Mouse (Mus musculus) embryonic facial prominence, embryonic 13.5 days (tissue): ENCODE measurements at regions not wholly inside any gene's neighbourhood (a gene's known extent, or its start where the extent isn't known, plus 50 kb on each side); places are given as distances from the start of the nearest gene placed in this dataset.

Source experiments
- ATAC-seq: fragments of 200-750 bp; cut with Nextera tagmentation; 2 replicates; pipeline ENCODE4 v1.8.0; 2017; ENCODE audit warnings: low read depth; ENCODE audit not compliant: insufficient number of reproducible peaks, insufficient read depth, low FRiP score, low TSS enrichment
- H3K27ac ChIP-seq: fragments of 300-500 bp; sonication (generic); 2 replicates; pipeline ENCODE4 v1.5.1; 2015; ENCODE audit warnings: moderate library complexity, mild to moderate bottlenecking, inconsistent platforms
- H3K27me3 ChIP-seq: fragments of 300-500 bp; sonication (generic); 2 replicates; pipeline ENCODE4 v1.6.1; 2015; ENCODE audit warnings: mild to moderate bottlenecking, inconsistent platforms
- H3K36me3 ChIP-seq: fragments of 300-500 bp; sonication (generic); 2 replicates; pipeline ENCODE4 v1.6.1; 2015; ENCODE audit warnings: mild to moderate bottlenecking, inconsistent platforms
- H3K4me1 ChIP-seq: fragments of 300-500 bp; sonication (generic); 2 replicates; pipeline ENCODE4 v1.6.1; 2015; ENCODE audit warnings: inconsistent platforms
- H3K4me2 ChIP-seq: fragments of 300-500 bp; sonication (generic); 2 replicates; pipeline ENCODE4 v1.6.1; 2015; ENCODE audit warnings: moderate library complexity, mild to moderate bottlenecking, inconsistent platforms
- H3K4me3 ChIP-seq: fragments of 300-500 bp; sonication (generic); 2 replicates; pipeline ENCODE4 v1.5.1; 2015; ENCODE audit warnings: mild to moderate bottlenecking, inconsistent platforms
- H3K9ac ChIP-seq: fragments of 300-500 bp; sonication (generic); 2 replicates; pipeline ENCODE4 v1.6.1; 2015; ENCODE audit warnings: mild to moderate bottlenecking, inconsistent platforms
- H3K9me3 ChIP-seq: fragments of 300-500 bp; sonication (generic); 2 replicates; pipeline ENCODE4 v1.6.1; 2016; ENCODE audit warnings: inconsistent platforms
- WGBS: fragments of 180-500 bp; shearing (Covaris S2); methylation state at CpG from one replicate; pipeline ENCODE4 v1.1.7; 2015; ENCODE audit warnings: mixed read lengths; 5-methylcytosine and 5-hydroxymethylcytosine counted together

- 60% methylated on average over 3 of the region's 3 CpGs for WGBS
- H3K4me1 ChIP-seq: peaks cover 7% of the 10 kb centered on the region; the same call in 1 of the 2 replicates
- H3K27me3 ChIP-seq: no peaks in the 10 kb centered on the region
- no peaks in the 10 kb centered on the region for H3K9me3 ChIP-seq
- no peak overlapping the region for H3K9ac ChIP-seq
- peak overlapping the region; percentile 55 for H3K27ac ChIP-seq
- H3K4me3 ChIP-seq: no peak overlapping the region
- ATAC-seq: no peak
- no peaks in the 10 kb centered on the region for H3K36me3 ChIP-seq
- no peak overlapping the region for H3K4me2 ChIP-seq
Measured at GRCm38 (mm10) chr3:156299984-156300770, 261.4 kb upstream of the Negr1 start.

GRCm38 (mm10) chr3:156301302-156301701, 260.3 kb upstream of the Negr1 start:
- WGBS: 57% methylated on average over 1 of the region's 1 CpGs
- H3K4me1 ChIP-seq: peaks cover 7% of the 10 kb centered on the region; the same call in 1 of the 2 replicates
- no peaks in the 10 kb centered on the region for H3K36me3 ChIP-seq
- H3K27ac ChIP-seq: no peak overlapping the region
- no peaks in the 10 kb centered on the region for H3K9me3 ChIP-seq
- no peaks in the 10 kb centered on the region for H3K27me3 ChIP-seq
- H3K4me3 ChIP-seq: no peak overlapping the region
- H3K9ac ChIP-seq: no peak overlapping the region
- no peak for ATAC-seq
- H3K4me2 ChIP-seq: no peak overlapping the region

GRCm38 (mm10) chr3:156301745-156302144, 259.8 kb upstream of the Negr1 start:
- H3K36me3 ChIP-seq: no peaks in the 10 kb centered on the region

GRCm38 (mm10) chr3:156304174-156304573, 257.4 kb upstream of the Negr1 start:
- WGBS: 42% methylated on average over 4 of the region's 4 CpGs
- Histone ChIP-seq H3K27me3 (no peaks in the 10 kb centered on the region), H3K27ac (no peak overlapping the region)

More at GRCm38 (mm10) chr3:156301745-156302144, 259.8 kb upstream of the Negr1 start:
- no peaks in the 10 kb centered on the region for H3K9me3 ChIP-seq
- WGBS: 81% methylated on average over 3 of the region's 3 CpGs
- no peak overlapping the region for H3K4me2 ChIP-seq
- peaks cover 7% of the 10 kb centered on the region; the same call in 1 of the 2 replicates for H3K4me1 ChIP-seq
- no peak for ATAC-seq
- no peaks in the 10 kb centered on the region for H3K27me3 ChIP-seq
- H3K27ac ChIP-seq: no peak overlapping the region
- H3K4me3 ChIP-seq: no peak overlapping the region
- H3K9ac ChIP-seq: no peak overlapping the region

GRCm38 (mm10) chr3:156305064-156305463, 256.5 kb upstream of the Negr1 start:
- ATAC-seq: no peak
- no peak overlapping the region for H3K4me3 ChIP-seq
- no peak overlapping the region for H3K27ac ChIP-seq
- no peak overlapping the region for H3K4me2 ChIP-seq
- H3K4me1 ChIP-seq: peaks cover 4% of the 10 kb centered on the region; the same call in 1 of the 2 replicates
- no peaks in the 10 kb centered on the region for H3K9me3 ChIP-seq
- no peak overlapping the region for H3K9ac ChIP-seq
- no peaks in the 10 kb centered on the region for H3K36me3 ChIP-seq
- no peaks in the 10 kb centered on the region for H3K27me3 ChIP-seq

More at GRCm38 (mm10) chr3:156304174-156304573, 257.4 kb upstream of the Negr1 start:
- H3K4me3 ChIP-seq: no peak overlapping the region
- no peaks in the 10 kb centered on the region for H3K9me3 ChIP-seq
- H3K9ac ChIP-seq: no peak overlapping the region
- ATAC-seq: no peak
- H3K4me2 ChIP-seq: no peak overlapping the region
- H3K36me3 ChIP-seq: no peaks in the 10 kb centered on the region
- peaks cover 7% of the 10 kb centered on the region; the same call in 1 of the 2 replicates for H3K4me1 ChIP-seq

- Histone ChIP-seq H3K27me3 (no peaks in the 10 kb centered on the region), H3K9me3 (no peaks in the 10 kb centered on the region), H3K9ac (no peak overlapping the region), H3K27ac (no peak overlapping the region), H3K4me2 (no peak overlapping the region), H3K4me1 (no peaks in the 10 kb centered on the region), H3K4me3 (no peak overlapping the region), H3K36me3 (no peaks in the 10 kb centered on the region)
- no peak for ATAC-seq
- 73% methylated on average over 6 of the region's 6 CpGs for WGBS
Measured at GRCm38 (mm10) chr3:156335033-156335793, 226.4 kb upstream of the Negr1 start.

GRCm38 (mm10) chr3:156341484-156341883, 220.1 kb upstream of the Negr1 start:
- Histone ChIP-seq H3K4me2 (no peak overlapping the region), H3K27ac (no peak overlapping the region), H3K4me3 (no peak overlapping the region), H3K36me3 (no peaks in the 10 kb centered on the region), H3K9me3 (no peaks in the 10 kb centered on the region), H3K9ac (no peak overlapping the region), H3K27me3 (no peaks in the 10 kb centered on the region), H3K4me1 (no peaks in the 10 kb centered on the region)
- no peak for ATAC-seq
- 86% methylated on average over 1 of the region's 1 CpGs for WGBS

- ATAC-seq: no peak
- H3K4me3 ChIP-seq: no peak overlapping the region
Measured at GRCm38 (mm10) chr3:156351727-156352126, 209.9 kb upstream of the Negr1 start.

GRCm38 (mm10) chr3:156353430-156353829, 208.2 kb upstream of the Negr1 start:
- no peaks in the 10 kb centered on the region for H3K4me1 ChIP-seq
- 83% methylated on average over 3 of the region's 3 CpGs for WGBS
- no peaks in the 10 kb centered on the region for H3K36me3 ChIP-seq
- no peak overlapping the region for H3K9ac ChIP-seq
- H3K4me2 ChIP-seq: no peak overlapping the region
- no peaks in the 10 kb centered on the region for H3K9me3 ChIP-seq
- no peak overlapping the region for H3K27ac ChIP-seq
- ATAC-seq: no peak
- no peak overlapping the region for H3K4me3 ChIP-seq
- no peaks in the 10 kb centered on the region for H3K27me3 ChIP-seq

More at GRCm38 (mm10) chr3:156351727-156352126, 209.9 kb upstream of the Negr1 start:
- Histone ChIP-seq H3K4me1 (no peaks in the 10 kb centered on the region), H3K9me3 (no peaks in the 10 kb centered on the region), H3K27me3 (no peaks in the 10 kb centered on the region), H3K4me2 (no peak overlapping the region), H3K9ac (no peak overlapping the region), H3K27ac (no peak overlapping the region), H3K36me3 (no peaks in the 10 kb centered on the region)
- WGBS: 58% methylated on average over 4 of the region's 4 CpGs

- H3K36me3 ChIP-seq: no peaks in the 10 kb centered on the region
- ATAC-seq: no peak
- H3K4me2 ChIP-seq: no peak overlapping the region
- 79% methylated on average over 9 of the region's 9 CpGs for WGBS
- H3K9ac ChIP-seq: no peak overlapping the region
- H3K4me1 ChIP-seq: no peaks in the 10 kb centered on the region
- no peaks in the 10 kb centered on the region for H3K9me3 ChIP-seq
- H3K4me3 ChIP-seq: no peak overlapping the region
- H3K27me3 ChIP-seq: no peaks in the 10 kb centered on the region
- no peak overlapping the region for H3K27ac ChIP-seq
Measured at GRCm38 (mm10) chr3:156353841-156354473, 207.6 kb upstream of the Negr1 start.

GRCm38 (mm10) chr3:156368669-156369343, 192.8 kb upstream of the Negr1 start:
- Histone ChIP-seq H3K4me3 (no peak overlapping the region), H3K27me3 (no peaks in the 10 kb centered on the region), H3K4me1 (no peaks in the 10 kb centered on the region), H3K27ac (no peak overlapping the region), H3K9ac (no peak overlapping the region), H3K36me3 (no peaks in the 10 kb centered on the region), H3K9me3 (no peaks in the 10 kb centered on the region), H3K4me2 (no peak overlapping the region)
- ATAC-seq: no peak
- 77% methylated on average over 3 of the region's 3 CpGs for WGBS
